Mouse (Mus musculus): Measurements from ENCODE around the gene Clec4n.
"Not testable (repeated sequence)": the region's sequence is repeated elsewhere in the genome, so short reads cannot be mapped to it uniquely, and the experiment has no call there.

Clec4n gene

DNA sequence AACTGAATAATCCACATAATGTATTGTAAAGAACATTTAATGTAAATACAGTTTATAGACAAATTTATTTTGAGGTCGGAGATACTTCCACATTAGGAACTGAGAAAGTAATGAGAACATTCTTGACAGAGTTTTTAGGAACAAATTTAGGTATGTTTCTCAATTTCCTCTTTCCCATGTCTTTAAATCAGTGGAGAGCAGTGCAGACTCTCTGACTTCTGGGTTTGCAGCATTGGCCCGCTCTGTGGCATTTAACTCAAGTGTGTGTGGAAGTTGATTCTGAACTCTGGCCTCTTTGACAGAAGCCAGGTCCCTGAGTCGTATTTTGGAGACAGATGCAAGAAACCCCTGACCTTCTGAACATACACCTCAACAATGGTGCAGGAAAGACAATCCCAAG lies at the start of gene Clec4n:
TSS of gene Clec4n (plus strand) at position 200 of the 400 bp plus-strand sequence.
- Histone ChIP-seq H3K9me3 (ENCODE audit: low read length) (no peaks in the 10 kb centered on the region), H3K4me3 (replicated peaks; ENCODE audit: low read length) (no peak within 1 kb of the TSS), H3K4me1 (replicated peaks; ENCODE audit: low read depth, low read length) (no peaks in the 10 kb centered on the region), H3K27me3 (ENCODE audit: insufficient read depth, low read length) (no peaks in the 10 kb centered on the region), H3K36me3 (ENCODE audit: insufficient read depth, low read length) (no peaks in the 10 kb centered on the region)
- TF ChIP-seq NANOG (IDR thresholded peaks at IDR 0.05; ENCODE audit: borderline replicate concordance, low read length) (no peak), POU5F1 (IDR thresholded peaks at IDR 0.05; ENCODE audit: borderline replicate concordance, low read length) (no peak), CTCF (conservative IDR thresholded peaks at IDR 0.05; ENCODE audit: low read length) (no peak)

DNA sequence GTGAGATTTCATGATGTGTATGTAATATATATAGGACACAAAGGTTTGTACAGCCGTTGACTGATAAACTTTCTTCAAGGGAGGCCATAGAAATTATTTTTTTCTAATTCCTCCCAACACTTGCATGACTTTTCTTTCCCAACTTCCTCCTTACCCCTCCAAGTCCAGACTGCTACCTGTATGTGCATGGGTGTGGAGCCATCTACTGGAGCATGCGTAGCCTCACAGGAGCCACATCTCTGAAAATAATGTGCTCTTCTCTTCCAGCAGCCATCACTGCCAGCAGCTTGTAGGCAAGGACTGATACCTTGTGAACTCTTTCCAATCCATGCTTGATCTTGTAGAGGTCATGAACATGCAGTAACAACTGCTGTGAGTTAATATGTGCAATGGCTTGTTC lies 44.8 kb upstream of the Clec4n start:
- not testable (repeated sequence) for H3K9me3 ChIP-seq (ENCODE audit: low read length); H3K27me3 ChIP-seq (ENCODE audit: insufficient read depth, low read length); H3K4me3 ChIP-seq (replicated peaks; ENCODE audit: low read length); H3K4me1 ChIP-seq (replicated peaks; ENCODE audit: low read depth, low read length); H3K36me3 ChIP-seq (ENCODE audit: insufficient read depth, low read length)

DNA sequence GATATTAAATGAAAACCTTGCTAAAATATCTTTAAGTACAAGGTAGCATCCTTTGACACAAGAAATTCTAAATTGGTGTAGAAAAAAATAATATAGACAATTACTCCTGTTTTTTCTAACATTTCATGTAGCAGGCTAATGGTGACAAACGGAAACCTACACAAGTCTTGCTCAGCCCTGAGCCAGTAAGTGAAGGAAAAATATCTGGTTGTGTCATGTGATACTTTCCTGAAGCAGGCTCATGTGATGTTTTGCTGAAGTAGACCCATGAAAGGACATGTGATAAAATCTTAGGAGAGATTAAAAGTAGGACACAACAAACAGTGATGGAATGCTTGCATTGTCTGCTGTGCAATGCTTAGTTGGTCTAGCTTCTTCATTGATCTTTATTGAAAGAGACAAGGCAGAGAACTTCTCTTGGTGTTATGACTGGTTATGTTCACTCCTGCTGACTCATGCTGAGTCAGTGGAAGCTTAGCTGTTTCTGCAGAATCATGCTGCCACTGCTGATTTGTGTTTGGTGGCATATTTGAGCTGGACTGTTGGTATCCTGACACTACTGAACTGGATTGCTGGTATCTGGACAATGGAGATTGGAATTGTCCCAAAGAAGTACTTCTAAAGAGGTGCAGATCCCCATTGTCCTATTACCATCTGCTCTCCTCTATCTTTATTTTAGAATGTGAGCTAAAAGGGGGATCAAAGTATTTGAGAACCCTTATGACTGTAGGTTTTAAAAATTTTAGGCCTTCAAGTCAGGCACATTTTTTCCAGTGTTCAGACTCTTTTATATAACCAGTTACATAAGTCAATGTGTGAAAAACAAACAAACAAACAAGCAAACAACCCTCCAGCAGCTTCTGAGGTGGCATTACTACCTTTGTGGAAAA lies 22.2 kb upstream of the Clec4n start:
- H3K4me1 ChIP-seq (replicated peaks; ENCODE audit: low read depth, low read length), result no peaks in the 10 kb centered on the region
- H3K9me3 ChIP-seq (ENCODE audit: low read length), result peaks cover 28% of the 10 kb centered on the region
- no peaks in the 10 kb centered on the region for H3K27me3 ChIP-seq (ENCODE audit: insufficient read depth, low read length)
- H3K4me3 ChIP-seq (replicated peaks; ENCODE audit: low read length), result no peak overlapping the region
- no peaks in the 10 kb centered on the region for H3K36me3 ChIP-seq (ENCODE audit: insufficient read depth, low read length)
- no peak for TF ChIP-seq CTCF (conservative IDR thresholded peaks at IDR 0.05; ENCODE audit: low read length)
- no peak for TF ChIP-seq NANOG (IDR thresholded peaks at IDR 0.05; ENCODE audit: borderline replicate concordance, low read length)
- TF ChIP-seq POU5F1 (IDR thresholded peaks at IDR 0.05; ENCODE audit: borderline replicate concordance, low read length), result no peak

DNA sequence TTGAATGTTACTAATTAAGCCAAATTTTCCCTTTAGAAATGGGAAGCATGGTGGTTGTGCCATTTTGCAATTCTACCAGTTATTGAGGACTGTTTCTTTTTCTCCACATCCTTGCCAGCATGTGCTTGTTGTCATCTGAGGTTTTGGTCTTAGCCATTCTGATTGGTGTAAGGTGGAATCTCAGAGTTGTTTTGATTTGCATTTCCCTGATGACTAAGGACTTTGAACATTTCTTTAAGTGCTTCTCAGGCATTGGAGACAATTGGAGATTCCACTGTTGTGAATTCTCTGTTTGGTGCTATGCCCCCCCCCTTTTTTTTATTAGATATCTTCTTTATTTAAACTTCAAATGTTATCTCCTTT lies 21.6 kb upstream of the Clec4n start:
- not testable (repeated sequence) for H3K4me1 ChIP-seq (replicated peaks; ENCODE audit: low read depth, low read length); H3K36me3 ChIP-seq (ENCODE audit: insufficient read depth, low read length); H3K27me3 ChIP-seq (ENCODE audit: insufficient read depth, low read length); H3K4me3 ChIP-seq (replicated peaks; ENCODE audit: low read length)
- H3K9me3 ChIP-seq (ENCODE audit: low read length), result peaks cover 28% of the 10 kb centered on the region

DNA sequence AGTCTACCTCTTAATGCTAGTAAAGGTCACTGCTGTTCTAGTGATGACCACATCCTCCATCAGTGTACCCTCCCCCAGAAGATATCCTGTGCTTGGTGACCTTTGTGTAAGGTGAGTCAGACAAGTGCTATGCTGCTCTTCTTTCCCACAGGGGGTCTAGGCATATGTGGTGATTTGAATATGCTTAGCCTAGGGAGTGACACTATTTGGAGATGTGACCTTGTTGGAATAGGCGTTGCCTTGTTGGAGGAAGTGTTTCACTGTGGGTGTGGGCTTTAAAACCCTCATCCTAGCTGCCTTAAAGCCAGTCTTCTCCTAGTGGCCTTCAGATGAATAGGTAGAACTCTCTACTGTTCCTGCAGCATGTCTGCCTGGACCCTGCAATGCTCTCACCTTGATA lies 17.9 kb upstream of the Clec4n start:
- H3K9me3 ChIP-seq (ENCODE audit: low read length), result peaks cover 28% of the 10 kb centered on the region
- TF ChIP-seq NANOG (IDR thresholded peaks at IDR 0.05; ENCODE audit: borderline replicate concordance, low read length) (no peak), CTCF (conservative IDR thresholded peaks at IDR 0.05; ENCODE audit: low read length) (no peak), POU5F1 (IDR thresholded peaks at IDR 0.05; ENCODE audit: borderline replicate concordance, low read length) (no peak)
- no peaks in the 10 kb centered on the region for H3K27me3 ChIP-seq (ENCODE audit: insufficient read depth, low read length)
- no peak overlapping the region for H3K4me3 ChIP-seq (replicated peaks; ENCODE audit: low read length)
- no peaks in the 10 kb centered on the region for H3K4me1 ChIP-seq (replicated peaks; ENCODE audit: low read depth, low read length)
- no peaks in the 10 kb centered on the region for H3K36me3 ChIP-seq (ENCODE audit: insufficient read depth, low read length)

DNA sequence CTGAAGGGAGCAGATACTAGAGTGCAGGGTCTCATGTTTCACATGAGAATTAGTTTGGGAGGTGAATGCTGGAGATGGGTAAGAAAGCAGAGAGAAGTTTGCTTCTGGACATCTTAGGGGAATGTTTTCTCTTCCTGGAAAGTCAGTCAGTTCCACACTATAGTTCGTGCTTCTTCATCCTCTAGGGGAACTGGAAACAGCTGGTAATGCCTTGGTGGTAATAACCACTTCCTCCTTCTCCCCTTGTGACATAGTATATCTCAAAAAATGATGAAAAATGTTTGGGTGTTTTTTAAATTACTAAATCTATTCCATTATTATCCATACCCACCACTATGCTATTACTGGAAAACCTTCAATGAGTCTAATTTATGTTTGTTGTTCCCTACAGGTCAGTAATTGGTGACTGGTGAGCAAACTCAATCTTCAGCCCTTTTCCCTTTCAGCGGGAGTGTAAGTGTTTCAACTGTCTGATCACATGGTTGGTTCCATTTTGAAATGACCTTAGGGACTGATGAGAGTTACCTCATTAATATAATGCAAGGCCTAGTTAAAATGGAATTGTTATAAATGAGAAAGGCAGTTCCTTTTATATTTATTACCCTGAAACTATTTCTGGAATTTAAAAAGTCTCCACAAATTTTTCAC lies 2.0 kb upstream of the Clec4n start:
- Histone ChIP-seq H3K9me3 (ENCODE audit: low read length) (no peaks in the 10 kb centered on the region), H3K27me3 (ENCODE audit: insufficient read depth, low read length) (no peaks in the 10 kb centered on the region), H3K36me3 (ENCODE audit: insufficient read depth, low read length) (no peaks in the 10 kb centered on the region), H3K4me1 (replicated peaks; ENCODE audit: low read depth, low read length) (no peaks in the 10 kb centered on the region), H3K4me3 (replicated peaks; ENCODE audit: low read length) (no peak overlapping the region)
- TF ChIP-seq NANOG (IDR thresholded peaks at IDR 0.05; ENCODE audit: borderline replicate concordance, low read length), result no peak
- TF ChIP-seq CTCF (conservative IDR thresholded peaks at IDR 0.05; ENCODE audit: low read length), result no peak
- no peak for TF ChIP-seq POU5F1 (IDR thresholded peaks at IDR 0.05; ENCODE audit: borderline replicate concordance, low read length)

DNA sequence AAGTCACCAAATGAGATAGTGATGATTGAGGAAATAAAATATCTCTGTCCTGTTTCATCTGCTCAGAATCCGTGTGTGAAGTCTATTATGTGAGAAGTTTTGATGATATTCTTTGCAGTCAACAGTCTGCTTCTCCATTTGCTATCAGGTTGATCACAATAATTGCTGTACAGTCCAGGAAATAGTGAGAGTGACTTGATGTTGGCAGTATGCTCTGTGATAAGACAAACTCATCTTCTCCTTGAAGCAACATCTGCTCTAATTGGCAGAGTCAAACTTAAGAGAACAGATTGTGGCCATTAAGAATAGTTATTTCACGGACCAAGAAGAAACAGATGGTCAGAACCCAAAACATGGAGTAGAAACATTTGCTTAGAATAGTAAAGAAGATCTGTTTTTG lies 1.5 kb downstream of the Clec4n start:
- Histone ChIP-seq H3K36me3 (ENCODE audit: insufficient read depth, low read length) (no peaks in the 10 kb centered on the region), H3K27me3 (ENCODE audit: insufficient read depth, low read length) (no peaks in the 10 kb centered on the region), H3K9me3 (ENCODE audit: low read length) (no peaks in the 10 kb centered on the region), H3K4me3 (replicated peaks; ENCODE audit: low read length) (no peak overlapping the region), H3K4me1 (replicated peaks; ENCODE audit: low read depth, low read length) (no peaks in the 10 kb centered on the region)
- TF ChIP-seq CTCF (conservative IDR thresholded peaks at IDR 0.05; ENCODE audit: low read length), result no peak
- no peak for TF ChIP-seq NANOG (IDR thresholded peaks at IDR 0.05; ENCODE audit: borderline replicate concordance, low read length)
- no peak for TF ChIP-seq POU5F1 (IDR thresholded peaks at IDR 0.05; ENCODE audit: borderline replicate concordance, low read length)

DNA sequence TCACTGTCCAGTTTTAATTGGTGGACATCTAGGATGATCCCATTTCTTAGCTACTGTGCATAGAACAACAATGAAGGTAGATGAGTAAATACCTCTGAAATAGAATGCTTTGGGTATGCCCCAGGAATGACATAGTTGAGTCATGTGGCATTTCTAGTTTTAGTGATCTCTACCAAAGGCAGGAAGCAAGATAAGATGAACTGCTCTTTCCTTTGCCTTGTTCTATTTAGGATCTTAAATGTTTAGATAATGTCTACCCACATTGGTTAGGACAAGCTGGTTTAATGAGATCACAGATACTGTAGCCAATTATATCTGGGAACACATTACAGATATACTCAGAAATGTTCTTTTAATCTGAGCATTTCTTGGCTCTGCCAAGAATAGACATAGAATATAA lies 7.9 kb downstream of the Clec4n start:
- TF ChIP-seq POU5F1 (IDR thresholded peaks at IDR 0.05; ENCODE audit: borderline replicate concordance, low read length) (no peak), NANOG (IDR thresholded peaks at IDR 0.05; ENCODE audit: borderline replicate concordance, low read length) (no peak), CTCF (conservative IDR thresholded peaks at IDR 0.05; ENCODE audit: low read length) (no peak)
- H3K27me3 ChIP-seq (ENCODE audit: insufficient read depth, low read length), result no peaks in the 10 kb centered on the region

DNA sequence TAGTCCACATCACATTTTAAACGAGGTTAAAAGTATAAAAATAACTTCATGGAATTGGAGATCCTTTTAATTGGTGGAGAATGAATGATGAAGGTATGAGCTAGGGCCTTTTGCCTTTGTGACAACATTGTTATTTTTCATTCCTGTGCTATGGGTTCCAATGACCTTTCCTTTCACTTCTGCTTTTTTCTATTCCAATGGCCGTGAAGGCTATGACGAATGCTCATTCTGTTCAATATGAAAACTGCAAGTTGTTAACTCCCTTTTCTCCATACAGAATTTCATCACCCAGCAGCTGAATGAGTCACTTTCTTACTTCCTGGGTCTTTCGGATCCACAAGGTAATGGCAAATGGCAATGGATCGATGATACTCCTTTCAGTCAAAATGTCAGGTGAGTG lies 14.6 kb downstream of the Clec4n start:
- Histone ChIP-seq H3K27me3 (ENCODE audit: insufficient read depth, low read length) (no peaks in the 10 kb centered on the region), H3K9me3 (ENCODE audit: low read length) (peaks cover 7% of the 10 kb centered on the region), H3K4me1 (replicated peaks; ENCODE audit: low read depth, low read length) (no peaks in the 10 kb centered on the region), H3K4me3 (replicated peaks; ENCODE audit: low read length) (no peak overlapping the region), H3K36me3 (ENCODE audit: insufficient read depth, low read length) (no peaks in the 10 kb centered on the region)
- no peak for TF ChIP-seq POU5F1 (IDR thresholded peaks at IDR 0.05; ENCODE audit: borderline replicate concordance, low read length)
- no peak for TF ChIP-seq CTCF (conservative IDR thresholded peaks at IDR 0.05; ENCODE audit: low read length)
- TF ChIP-seq NANOG (IDR thresholded peaks at IDR 0.05; ENCODE audit: borderline replicate concordance, low read length), result no peak

More for the DNA sequence above, 7.9 kb downstream of the Clec4n start:
- no peaks in the 10 kb centered on the region for H3K9me3 ChIP-seq (ENCODE audit: low read length)
- H3K36me3 ChIP-seq (ENCODE audit: insufficient read depth, low read length), result no peaks in the 10 kb centered on the region
- H3K4me1 ChIP-seq (replicated peaks; ENCODE audit: low read depth, low read length), result no peaks in the 10 kb centered on the region
- H3K4me3 ChIP-seq (replicated peaks; ENCODE audit: low read length), result no peak overlapping the region

DNA sequence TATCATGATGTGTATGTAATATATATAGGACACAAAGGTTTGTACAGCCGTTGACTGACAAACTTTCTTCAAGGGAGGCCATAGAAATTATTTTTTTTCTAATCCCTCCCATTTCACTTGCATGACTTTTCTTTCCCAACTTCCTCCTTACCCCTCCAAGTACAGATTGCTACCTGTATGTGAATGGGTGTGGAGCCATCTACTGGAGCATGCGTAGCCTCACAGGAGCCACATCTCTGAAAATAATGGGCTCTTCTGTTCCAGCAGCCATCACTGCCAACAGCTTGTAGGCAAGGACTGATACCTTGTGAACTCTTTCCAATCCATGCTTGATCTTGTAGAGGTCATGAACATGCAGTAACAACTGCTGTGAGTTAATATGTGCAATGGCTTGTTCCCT lies 19.2 kb downstream of the Clec4n start:
- not testable (repeated sequence) for H3K4me1 ChIP-seq (replicated peaks; ENCODE audit: low read depth, low read length); H3K36me3 ChIP-seq (ENCODE audit: insufficient read depth, low read length); H3K4me3 ChIP-seq (replicated peaks; ENCODE audit: low read length); H3K9me3 ChIP-seq (ENCODE audit: low read length); H3K27me3 ChIP-seq (ENCODE audit: insufficient read depth, low read length)
